Mouse (Mus musculus): ENCODE results near the gene Tssc4.

Gene Tssc4

DNA sequence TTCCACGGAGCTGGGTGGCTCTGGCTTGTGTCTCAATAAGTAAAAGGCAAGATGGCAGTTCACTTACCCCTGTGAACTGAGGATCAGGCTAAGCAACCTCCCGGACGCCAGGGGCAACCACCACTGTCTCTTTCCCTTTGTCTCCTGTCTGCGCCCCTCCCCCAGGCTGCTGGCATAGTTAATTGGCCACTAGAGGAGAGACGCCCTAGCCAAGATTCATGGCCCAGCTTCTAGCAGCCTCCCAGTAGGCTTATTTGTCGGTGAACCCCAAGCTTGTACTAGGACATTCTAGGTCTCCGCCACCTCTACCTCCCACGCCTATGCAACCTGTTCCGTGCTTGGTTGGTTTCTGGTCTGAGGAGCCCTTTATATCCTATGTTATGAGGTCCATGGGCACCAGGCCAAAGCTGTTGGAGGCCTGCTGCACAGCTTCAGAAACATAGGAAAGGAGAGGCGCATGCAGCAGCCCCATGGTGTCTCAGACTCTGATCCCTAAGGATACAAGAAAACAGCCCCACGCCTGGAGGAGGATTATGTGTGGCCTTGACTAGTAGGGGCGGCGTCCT lies 650 bp upstream of the Tssc4 start:
- peak in 1 of 2 experiments; percentile 33 for DNase-seq (ENCODE audit: low spot score in 2 of 2)

DNA sequence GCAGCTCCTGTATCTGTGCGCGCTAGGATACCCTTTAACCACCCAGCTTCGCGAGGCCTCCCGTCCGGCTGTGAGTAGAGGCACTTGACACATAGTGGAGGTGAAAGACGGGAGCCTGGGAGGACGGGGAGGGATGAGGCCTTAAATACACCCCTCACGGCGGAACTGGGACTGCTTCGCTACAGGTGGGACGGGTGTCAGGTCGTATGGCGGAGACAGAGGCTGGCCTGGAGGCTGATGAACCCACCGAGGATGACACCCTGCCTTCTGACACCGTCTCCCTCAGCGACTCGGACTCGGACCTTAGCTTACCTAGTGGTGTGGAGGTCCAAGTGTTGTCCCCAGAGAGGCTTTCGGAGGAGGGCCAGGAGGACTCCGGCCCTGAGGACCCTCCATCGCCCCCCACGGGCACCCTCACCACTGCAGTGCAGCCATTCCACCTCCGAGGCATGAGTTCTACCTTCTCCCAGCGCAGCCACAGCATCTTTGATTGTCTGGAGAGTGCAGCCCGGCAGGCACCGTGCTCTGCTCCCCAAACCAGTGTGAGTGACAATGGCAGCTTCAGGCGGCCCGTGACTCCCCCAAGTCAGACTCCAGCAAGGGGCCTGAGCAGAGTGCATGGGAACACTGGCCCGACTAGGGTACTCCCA lies 827 bp downstream of the Tssc4 start:
- no peak for DNase-seq (ENCODE audit: low spot score in 2 of 2)

DNA sequence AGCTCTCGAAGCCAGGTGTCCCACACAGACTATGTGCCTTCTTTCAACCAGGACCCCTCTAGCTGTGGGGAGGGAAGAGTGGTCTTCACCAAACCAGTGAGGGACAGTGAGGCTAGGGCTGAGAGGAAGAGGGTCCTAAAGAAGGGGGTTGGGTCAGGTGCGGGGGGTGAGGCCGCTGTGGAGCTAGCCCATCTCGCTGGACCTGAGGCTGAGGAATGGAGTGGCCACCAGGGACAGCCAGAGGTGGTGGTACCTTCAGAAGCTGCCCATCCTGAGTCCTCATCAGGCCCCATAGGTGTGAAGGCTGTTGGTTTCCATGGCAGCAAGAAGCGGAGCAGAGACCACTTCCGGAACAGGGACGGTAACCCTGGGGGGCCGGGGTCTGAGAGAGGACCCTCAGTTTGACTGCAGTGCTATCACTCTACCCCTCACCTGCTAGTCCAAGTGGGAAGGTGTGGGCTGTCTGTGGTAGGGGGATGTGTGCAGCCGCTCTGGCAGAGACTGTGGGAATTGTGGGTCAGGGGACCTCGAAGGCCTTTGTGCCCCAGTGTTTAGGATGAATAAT lies 1.5 kb downstream of the Tssc4 start:
- DNase-seq (ENCODE audit: low spot score in 2 of 2) = no peak

DNA sequence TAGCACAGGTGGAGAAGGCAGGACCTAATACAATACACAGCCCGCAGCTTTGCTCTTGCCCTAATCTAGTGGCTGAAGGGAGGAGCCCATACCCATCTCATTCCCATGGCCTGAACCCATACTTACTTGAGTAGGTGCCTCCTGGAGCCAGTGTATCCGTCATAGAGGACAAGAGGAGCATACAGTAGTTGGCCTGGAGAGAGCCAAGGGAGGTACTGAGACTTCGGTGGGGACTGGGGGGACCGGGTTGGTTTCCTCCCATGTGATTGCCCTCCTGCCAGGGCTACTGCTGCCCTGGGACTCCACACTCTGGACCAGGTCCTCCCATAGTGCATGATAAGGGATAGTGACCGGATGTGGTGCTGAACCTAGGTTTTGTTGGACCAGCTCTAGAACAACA lies 3.6 kb downstream of the Tssc4 start:
- no peak for DNase-seq (ENCODE audit: low spot score in 2 of 2)

DNA sequence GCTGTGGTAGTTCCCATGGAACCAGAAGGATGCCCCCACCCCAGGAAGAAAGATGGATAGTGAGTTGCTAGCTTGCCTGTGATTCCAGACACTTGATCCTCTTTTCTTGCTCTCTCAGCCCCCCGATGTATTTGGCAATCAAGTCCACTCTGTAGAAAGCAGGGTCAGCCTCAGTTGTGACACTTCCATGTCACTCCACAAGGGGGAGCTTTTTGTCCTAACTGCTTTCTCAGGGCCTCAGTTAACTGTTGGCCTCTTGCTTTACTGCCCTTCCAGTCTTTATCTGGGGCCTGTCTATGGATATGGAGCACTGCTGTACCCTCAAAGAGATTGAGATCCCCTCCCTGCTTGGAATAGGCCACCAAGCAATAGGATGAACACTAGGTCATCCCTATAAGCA lies 4.0 kb downstream of the Tssc4 start:
- DNase-seq (ENCODE audit: low spot score in 2 of 2) = peak; percentile 34 to 36

DNA sequence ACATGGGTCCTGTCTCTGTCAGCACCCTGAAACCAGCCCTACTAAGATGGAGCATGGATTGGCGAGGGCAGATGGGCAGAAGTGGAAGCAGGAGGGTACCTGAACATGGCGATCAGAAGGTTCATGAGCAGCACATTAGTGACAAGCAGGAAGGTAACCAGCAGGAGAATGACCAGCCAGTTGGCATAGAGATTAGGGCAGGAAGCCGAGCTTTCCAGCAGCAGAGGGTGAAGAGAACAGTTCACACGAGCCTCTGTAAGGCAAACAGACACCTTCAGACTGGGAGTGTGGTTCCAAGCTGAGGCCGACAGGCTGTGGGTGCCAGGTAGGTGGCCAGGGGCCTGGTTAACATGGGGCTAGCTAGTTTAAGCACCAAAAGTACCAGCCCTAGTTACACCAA lies 6.3 kb downstream of the Tssc4 start:
- DNase-seq (ENCODE audit: low spot score in 2 of 2) = no peak

DNA sequence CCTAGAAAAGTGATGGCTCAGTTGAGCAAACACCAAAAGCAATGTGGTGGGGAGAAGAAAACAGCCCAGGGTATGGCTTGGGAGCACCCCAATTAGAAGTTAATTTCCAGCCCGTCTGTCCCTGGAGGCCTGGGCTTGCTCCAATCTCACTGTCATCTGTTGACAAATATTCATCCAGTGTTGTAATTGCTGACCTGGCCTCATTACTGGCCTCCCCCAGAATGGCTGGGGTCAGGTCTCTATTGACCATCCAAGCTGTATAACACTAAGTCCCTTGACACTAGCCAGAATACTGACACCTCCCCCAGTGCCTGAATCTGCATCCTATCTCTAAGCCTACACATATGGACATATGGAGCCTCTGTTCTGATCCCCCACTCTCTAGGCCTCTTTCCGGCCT lies 8.3 kb downstream of the Tssc4 start:
- DNase-seq (ENCODE audit: low spot score in 2 of 2) = no peak

DNA sequence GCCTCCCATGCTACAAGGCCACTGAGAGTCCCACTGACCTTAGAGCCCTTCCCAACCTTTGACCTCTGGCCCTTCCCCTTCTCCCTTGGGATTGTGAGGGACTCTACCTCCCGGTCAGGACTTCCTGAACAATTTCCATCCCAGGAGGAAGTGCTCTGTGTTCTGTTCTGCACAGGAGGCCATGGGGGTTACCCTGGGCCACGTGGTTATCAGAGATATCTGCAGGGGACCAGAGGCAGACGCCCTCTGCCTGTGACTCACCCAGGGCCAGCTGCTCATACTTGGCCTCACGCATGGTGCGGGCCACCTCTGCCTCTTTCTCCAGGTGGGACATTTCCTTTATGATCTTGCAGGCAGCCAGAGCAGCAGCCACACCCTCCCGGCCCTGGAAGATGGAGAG lies 13.0 kb downstream of the Tssc4 start:
- DNase-seq (ENCODE audit: low spot score in 2 of 2) = no peak

DNA sequence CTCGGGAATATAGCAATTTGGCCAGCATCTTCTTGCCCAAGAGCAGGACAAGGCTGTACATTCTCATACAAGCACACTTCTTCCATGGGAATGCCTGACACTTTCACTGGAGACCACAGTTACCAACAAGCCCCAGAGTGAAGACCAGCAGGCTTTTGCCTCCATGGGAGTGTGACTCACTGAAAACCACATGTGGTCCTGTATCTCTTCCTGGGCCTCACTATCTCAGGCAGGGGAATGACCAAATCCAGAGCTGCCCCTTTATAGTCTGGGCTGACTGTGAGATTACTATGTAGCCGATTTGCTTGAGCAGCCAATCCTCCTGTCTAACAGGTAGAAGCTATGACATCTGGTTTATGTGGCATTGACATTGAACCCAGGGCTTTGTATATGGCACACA lies 14.7 kb downstream of the Tssc4 start:
- no peak for DNase-seq (ENCODE audit: low spot score in 2 of 2)

DNA sequence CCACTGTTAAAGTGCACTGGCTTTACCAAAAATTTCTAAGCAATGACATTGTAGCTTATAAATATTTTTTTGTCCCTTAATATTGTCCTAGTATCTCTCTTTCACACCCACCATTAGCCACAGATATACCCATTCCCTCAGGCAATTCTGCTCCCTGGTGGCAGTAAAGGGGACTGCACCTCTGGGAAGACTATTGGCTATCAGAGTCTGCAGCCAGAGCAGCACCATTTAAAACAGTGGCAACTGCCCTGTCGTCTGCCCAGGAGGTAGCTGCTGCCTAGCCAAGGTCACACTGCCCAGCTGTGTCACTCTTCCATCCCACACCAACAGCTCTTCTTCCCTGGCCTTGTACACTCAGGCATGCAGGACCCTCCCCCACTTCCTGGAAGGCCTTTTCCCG lies 17.3 kb downstream of the Tssc4 start:
- peak; percentile 26 to 42 for DNase-seq (ENCODE audit: low spot score in 2 of 2)

DNA sequence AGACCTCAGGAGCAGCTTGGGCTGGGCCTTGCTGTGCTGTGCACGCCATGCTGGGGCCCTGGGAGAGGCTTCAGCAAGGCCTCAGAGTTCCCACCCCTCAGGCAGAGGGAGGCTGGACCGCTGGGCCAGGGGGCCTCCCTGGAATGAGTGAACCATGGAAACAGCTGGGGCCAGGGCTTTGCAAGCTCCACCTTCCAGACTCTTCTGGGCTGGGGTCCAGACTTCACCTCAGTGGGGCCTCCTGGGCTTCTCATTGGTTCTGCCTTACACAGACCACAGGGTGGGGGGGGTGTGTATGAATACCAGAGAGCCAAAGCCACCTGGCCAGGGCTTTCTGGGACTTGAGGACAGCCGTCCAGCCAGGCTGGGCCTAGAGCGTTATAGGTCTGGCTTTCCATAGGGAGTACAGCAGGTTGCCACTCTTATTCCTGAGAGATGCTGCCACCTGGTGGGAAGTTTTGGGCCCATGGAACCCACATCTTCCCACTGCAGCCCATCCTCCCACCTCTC lies 18.1 kb downstream of the Tssc4 start:
- DNase-seq (ENCODE audit: low spot score in 2 of 2) = no peak

DNA sequence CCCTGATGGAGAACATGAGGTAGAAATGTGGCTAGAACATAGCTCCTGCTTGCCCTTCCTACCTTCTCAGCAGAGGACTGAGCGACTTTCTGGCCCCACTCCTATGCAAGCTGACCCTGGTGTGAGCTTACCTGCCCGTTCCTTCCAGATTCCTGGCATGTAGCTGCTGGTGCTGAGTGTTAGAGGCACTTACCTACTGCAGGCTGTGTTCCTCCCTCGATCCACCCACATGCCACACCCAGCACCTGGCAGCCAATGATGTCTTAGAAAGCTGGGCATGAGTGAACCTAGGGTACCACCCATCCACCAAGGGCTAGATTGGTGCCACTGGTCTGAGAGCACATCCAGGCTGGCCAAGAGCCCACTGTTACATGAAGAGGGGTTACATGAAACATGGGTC lies 24.8 kb downstream of the Tssc4 start:
- no peak for DNase-seq (ENCODE audit: low spot score in 2 of 2)

DNA sequence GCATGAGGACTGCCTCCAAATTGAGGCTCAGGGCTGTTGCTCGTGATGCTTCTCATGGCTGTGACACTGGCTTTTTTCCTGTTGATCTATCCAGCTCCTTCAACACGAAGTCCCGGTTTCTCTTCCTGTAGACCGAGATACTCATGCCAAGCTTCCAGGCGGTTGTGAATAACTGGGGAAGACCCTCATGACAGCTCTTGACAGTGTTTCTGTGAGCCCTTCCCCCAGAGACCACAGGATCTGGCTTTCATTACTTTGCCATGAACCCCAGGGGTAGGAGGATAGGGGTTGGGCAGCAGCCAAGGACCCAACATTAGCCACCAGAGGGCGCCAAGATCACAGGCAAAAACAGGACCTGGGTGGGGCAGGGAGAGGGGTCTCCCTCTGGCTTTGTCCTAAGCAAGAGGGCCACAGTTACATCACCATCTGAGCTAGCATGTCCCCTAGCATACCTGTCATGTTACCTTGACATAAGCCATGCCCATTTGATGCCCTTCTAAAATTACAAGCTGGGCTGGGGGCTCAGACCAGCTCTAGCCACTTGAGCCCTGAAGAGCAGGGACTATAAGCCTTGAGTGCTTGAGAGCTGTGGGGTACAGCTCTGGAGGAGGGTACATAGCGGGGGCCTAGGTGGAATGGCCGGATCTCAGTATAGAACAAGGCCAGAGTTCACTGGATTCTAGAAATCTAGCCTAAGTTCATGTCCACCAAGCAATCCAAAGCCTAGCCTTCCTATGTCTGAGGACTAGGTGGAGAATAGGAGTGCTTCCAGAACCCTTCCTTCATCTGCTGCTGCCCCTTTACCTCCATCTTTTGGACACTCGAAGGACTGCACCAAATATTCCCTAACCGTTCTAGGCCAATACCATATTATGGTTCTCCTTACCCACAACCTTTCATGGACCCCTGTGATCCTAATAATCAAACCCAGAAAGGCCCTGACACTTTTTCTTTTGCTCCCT lies 25.8 kb downstream of the Tssc4 start, which contains the start of gene Trpm5:
TSS of gene Trpm5 (minus strand) at position 51 of the 962 bp plus-strand sequence.
- DNase-seq (ENCODE audit: low spot score in 2 of 2) = peak; percentile 38 to 45

DNA sequence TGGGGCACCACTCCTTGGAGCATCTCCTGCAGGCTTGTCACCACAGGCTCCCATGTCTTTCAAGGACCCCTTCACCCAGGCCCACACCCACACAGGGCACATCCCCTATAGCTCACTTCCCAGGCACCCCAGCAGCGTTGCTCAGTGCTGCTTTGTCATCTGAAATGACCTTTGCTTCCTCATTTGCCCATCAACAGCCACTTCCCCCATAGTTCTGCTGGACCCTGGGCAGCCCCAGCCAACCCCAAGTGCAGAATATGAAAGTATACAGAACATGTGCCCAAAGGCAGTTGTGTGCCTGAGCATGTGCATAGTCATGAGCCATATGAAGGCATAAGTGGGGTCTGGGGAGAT lies 26.5 kb downstream of the Tssc4 start:
- no peak for DNase-seq (ENCODE audit: low spot score in 2 of 2)

DNA sequence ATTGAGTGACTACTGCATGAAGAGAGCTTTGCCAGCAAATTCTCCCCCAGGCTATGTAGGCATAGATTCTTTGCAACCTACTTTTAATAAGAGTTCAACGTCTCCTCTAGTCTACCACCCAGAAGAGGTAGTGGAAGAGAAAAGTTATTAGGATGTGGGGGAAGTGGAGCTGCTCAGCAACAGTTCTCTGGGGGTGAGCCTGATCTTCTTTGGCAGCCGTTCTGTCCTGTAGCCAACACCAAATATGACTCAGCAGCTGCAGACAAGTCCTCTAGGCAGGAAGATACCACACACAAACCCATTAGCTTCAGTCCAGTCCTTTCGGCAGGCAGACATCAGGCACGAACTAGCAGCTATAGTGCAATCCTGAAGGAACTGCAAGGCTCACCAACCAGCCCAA lies 31.7 kb downstream of the Tssc4 start:
- DNase-seq (ENCODE audit: low spot score in 2 of 2) = peak; percentile 19 to 26

DNA sequence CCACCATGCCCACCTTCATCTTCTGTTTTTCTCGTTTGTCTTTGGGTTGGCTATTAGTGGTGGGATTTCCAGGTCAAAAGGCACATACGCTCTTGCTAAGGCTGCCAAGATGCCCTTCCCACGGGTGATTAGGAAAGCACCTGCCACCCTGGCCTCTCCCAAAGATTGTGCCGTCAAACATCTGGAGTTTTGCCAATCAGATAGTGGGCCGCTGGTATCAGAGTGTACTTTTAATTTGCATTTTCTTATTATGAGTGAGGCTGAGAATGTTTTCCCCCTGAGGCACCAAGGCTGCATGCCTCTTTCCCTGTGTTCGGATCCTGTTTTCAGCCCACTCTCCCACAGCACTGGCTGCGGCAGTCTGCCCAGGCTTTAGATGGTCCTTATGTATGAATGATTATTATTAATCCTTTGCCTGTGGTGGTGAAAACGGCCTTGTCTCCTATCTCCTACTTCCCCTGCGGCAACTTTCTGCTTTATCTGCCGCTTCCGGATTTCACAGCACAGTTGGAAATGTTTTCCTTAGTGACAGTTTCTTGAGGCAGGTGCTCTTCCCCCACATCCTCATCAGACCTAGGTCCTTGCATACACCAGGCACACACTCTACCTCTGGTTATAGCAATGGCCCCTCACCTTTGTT lies 36.3 kb downstream of the Tssc4 start:
- no peak for DNase-seq (ENCODE audit: low spot score in 2 of 2)

DNA sequence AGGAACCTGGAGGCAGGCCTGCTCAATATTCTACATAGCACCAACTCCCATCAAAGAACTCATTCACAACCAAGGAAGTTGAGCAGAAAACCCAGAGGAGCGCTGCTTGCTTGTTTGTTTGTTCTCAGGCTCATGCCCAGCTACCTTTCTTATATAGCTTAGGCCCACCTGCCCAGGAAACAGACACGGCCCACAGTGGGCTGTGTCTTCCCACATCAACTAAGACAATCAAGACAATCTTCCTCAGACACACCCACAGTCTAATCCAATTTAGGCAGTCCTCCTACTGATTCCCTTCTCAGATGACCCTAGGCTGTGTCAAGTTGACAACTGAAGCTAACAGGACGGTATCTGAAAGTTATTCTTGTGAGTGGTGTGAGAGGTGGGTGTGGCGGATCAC lies 37.0 kb downstream of the Tssc4 start, which contains the start of gene Kcnq1:
TSS of gene Kcnq1 (plus strand) at position 301 of the 400 bp plus-strand sequence.
- no peak for DNase-seq (ENCODE audit: low spot score in 2 of 2)

DNA sequence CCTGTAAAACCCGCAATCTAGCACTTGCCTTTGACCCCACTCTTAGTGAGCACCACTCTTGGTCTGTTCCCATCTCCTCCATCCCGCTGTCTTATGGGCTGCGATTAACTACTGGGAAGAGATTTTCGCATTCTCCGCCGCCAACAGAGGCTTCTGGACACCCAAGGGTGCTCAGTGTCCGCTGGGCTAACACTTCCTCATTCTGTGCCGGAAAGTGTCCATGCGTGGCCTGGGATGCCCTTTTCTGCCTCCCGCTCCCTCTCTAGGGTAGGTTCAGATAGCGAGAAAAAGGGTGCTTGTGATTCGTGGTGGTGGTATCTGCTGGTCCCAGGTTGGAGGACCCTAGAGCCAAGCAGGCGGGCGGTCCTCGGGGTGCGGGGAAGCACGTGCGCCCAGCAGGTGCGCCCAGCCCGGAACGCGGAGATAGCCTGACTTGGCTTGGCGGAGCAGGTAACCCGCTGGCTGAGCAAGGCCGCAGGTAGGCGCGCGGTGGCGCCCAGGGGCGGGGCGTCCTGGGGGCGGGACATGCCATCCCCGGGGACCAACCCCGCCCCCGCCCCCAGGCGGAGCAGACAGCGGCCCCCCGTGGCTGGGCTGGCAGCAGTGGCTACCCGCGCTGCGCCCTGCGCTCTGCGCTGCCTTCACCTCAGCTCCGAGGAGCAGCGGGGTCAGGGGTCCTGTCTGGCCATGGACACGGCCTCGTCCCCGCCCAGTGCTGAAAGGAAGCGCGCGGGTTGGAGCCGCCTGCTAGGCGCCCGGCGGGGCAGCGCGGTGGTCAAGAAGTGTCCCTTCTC lies 37.8 kb downstream of the Tssc4 start:
- no peak for DNase-seq (ENCODE audit: low spot score in 2 of 2)

DNA sequence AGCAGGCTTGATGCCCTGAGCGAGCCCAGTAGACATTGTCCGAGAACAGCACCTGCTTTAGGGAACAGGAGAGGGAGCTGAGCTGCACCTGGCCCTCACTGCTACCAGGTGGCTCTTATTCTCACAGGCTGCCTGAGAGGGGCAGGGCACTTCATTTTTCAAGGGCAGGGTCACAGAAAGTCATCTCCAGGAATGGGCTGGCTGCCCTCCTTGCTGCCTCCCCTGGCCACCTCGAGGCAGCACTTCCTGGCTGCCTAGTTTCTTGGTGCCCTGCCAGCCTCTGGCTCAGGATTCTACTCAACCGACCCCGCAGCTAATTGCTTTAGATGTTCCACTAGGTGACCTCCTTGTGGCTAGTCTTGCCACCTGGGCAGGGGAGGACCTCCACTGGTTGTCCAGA lies 39.2 kb downstream of the Tssc4 start:
- no peak for DNase-seq (ENCODE audit: low spot score in 2 of 2)

DNA sequence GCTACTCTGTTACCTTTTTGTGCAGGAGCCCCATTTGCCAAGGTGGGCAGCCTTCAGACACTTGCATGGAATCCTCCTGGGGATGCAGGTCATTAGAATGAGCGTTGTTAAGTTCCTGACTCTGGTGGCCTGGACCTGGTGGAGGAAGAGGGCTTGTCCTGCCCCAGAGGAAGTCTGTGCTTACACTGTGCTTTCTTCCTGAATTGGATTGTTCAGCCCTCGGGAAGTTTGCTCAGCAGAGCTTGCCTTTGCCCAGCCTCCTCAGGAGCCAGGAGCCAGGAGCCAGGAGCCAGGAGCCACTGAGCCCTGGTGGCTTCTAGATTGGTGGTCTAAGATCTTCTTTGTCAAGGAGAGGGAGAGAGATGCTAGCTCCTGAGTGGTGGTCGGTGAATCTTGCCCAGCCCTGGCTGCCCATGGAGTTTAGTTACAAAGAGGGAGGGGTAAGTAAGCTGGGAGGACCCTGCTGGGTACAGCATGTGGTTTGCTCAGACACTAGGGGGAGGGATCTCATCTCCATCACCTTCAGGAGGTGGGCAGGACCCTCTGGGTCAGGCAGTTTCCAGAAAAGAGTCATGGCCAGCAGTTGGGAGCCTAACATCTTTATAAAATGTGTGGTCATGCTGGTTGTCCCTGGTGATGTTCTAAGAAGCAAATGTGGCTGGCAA lies 40.1 kb downstream of the Tssc4 start:
- no peak for DNase-seq (ENCODE audit: low spot score in 2 of 2)
